Mouse (Mus musculus): ENCODE data around the gene Cc2d2b.

- TF ChIP-seq POLR2AphosphoS5 (IDR thresholded peaks at IDR 0.05; ENCODE audit: insufficient replicate concordance, low read depth, low read length) (no peak), CTCF (IDR thresholded peaks at IDR 0.05; ENCODE audit: low read depth, low read length) (no peak)
Observed at GRCm38 (mm10) chr19:40726614-40727013, 21.9 kb upstream of the Cc2d2b start.

All from G1E (cell line).